Comparison of ENCODE assay signal across 7 mouse cellular contexts in the genomic region with DNA sequence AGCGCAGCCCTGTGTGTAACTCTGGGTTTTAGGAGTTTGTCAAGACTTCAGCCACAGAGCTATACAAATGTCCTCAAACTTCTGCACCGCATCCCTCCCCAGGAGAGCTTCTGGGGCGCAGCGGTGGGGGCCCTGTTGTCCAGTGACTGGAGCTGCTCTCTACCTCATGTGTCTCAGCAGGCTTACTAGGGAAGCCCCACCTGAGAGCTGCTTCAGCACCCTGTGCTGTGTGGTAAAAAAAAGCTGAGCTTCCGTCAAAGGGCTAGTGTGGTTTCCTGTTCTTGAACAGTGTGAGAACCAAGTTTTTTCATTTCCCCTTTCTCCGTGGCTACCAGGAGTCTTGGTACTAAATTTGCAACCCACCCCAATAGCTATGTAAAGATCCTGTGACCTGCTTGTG. TPM values are rescaled to one million over a fixed set of nuclear protein-coding genes. Genes with fewer than 3 reads are reported as not detected.
DNase-seq lines count a peak whose midpoint lies in the region; ATAC-seq lines count a peak whose summit lies in the region.

No protein-coding gene starts in this region.

- peak; percentile 88 for ATAC-seq in CD4-positive, CD25-positive, alpha-beta regulatory T cell, adult 4 months
- peak; percentile 76 to 81 for ATAC-seq in hematopoietic stem cell, adult 5-6 weeks (replicated peaks in 1 of 2; ENCODE audit: insufficient read depth in 1 of 2, low FRiP score in 2 of 2, low TSS enrichment in 1 of 2, low read depth in 1 of 2, poor library complexity in 2 of 2, severe bottlenecking in 2 of 2)
- ATAC-seq in monocyte, adult 5-6 weeks (replicated peaks; ENCODE audit: insufficient number of reproducible peaks, low FRiP score, low TSS enrichment, poor library complexity, severe bottlenecking): peak; percentile 84

- peak; percentile 89 for DNase-seq in A20 (ENCODE audit: low read depth, low spot score)
- DNase-seq in cerebellum, postnatal 36 days: no peak
- no peak for DNase-seq in layer of hippocampus, adult 9-10 months (ENCODE audit: low spot score)
- no peak for DNase-seq in c-Kit-positive CD71-positive TER-119-positive erythroid progenitor cells, embryonic 14.5 days (ENCODE audit: low spot score)

RNA-seq across cellular contexts. Expression of gene Cib1, which starts 22.9 kb away (rescaled TPM):
- polyA plus RNA-seq in CD4-positive, CD25-positive, alpha-beta regulatory T cell, adult 4 months (2017; shearing (Covaris generic)): 10 to 100 TPM; 86.5 to 98.1 TPM
- 28.0 and 29.3 TPM in 2 replicates for total RNA-seq in hematopoietic stem cell, adult 5-6 weeks (2017)
- total RNA-seq in monocyte, adult 5-6 weeks (2017): 37.5 to 51.3 TPM (median 45.7 TPM) in 3 replicates

RNA-seq across cellular contexts. Expression of gene Gdpgp1, which starts 23.0 kb away (rescaled TPM):
- polyA plus RNA-seq in CD4-positive, CD25-positive, alpha-beta regulatory T cell, adult 4 months (2017; shearing (Covaris generic)): 10 to 100 TPM in 1 of 2 experiments, 1 to 10 TPM in 1; 8.4 to 11.4 TPM
- 3.0 and 3.1 TPM in 2 replicates for total RNA-seq in hematopoietic stem cell, adult 5-6 weeks (2017)
- total RNA-seq in monocyte, adult 5-6 weeks (2017): 0.86 to 3.5 TPM (median 2.2 TPM) in 3 replicates

RNA-seq across cellular contexts. Expression of gene Sema4b, which starts 23.0 kb away (rescaled TPM):
- polyA plus RNA-seq in CD4-positive, CD25-positive, alpha-beta regulatory T cell, adult 4 months (2017; shearing (Covaris generic)): 10 to 100 TPM; 19.2 to 26.0 TPM
- total RNA-seq in hematopoietic stem cell, adult 5-6 weeks (2017): 9.2 and 11.4 TPM in 2 replicates
- 7.4 to 9.3 TPM (median 9.1 TPM) in 3 replicates for total RNA-seq in monocyte, adult 5-6 weeks (2017)

RNA-seq across cellular contexts. Expression of gene Ttll13, which starts 36.5 kb away (rescaled TPM):
- under 1 TPM in 1 of 2 experiments, not detected in 1; 0.94 TPM for polyA plus RNA-seq in CD4-positive, CD25-positive, alpha-beta regulatory T cell, adult 4 months (2017; shearing (Covaris generic))
- 0.81 TPM in 1 of 2 replicates, not detected in the other for total RNA-seq in hematopoietic stem cell, adult 5-6 weeks (2017)
- total RNA-seq in monocyte, adult 5-6 weeks (2017): 3.0 TPM in 1 of 3 replicates, not detected in the others

RNA-seq across cellular contexts. Expression of gene Ngrn, which starts 51.3 kb away (rescaled TPM):
- polyA plus RNA-seq in CD4-positive, CD25-positive, alpha-beta regulatory T cell, adult 4 months (2017; shearing (Covaris generic)): 10 to 100 TPM; 28.9 to 34.0 TPM
- 30.3 and 36.3 TPM in 2 replicates for total RNA-seq in hematopoietic stem cell, adult 5-6 weeks (2017)
- 22.5 to 35.4 TPM (median 27.3 TPM) in 3 replicates for total RNA-seq in monocyte, adult 5-6 weeks (2017)
